Mouse (Mus musculus) heart, postnatal 4 days (tissue): Measurements from ENCODE around the gene Nr4a1. TPM values are rescaled to one million over a fixed set of nuclear protein-coding genes. Genes with fewer than 3 reads are reported as not detected.

Source experiments
- DNase-seq: peaks from one replicate; pipeline ENCODE4 v3.0.0; 2021
- total RNA-seq, 2 experiments: library from RNA; stranded (reverse); gene quantifications; 2 replicates each; pipeline ENCODE4 v1.2.3; 2021

The Nr4a1 gene
- total RNA-seq, 2 experiments from 2014 or later = 48.1 to 49.6 TPM

GRCm38 (mm10) chr15:101286129-101286770 is 32.2 kb downstream of the Nr4a1 start:
- peak; percentile 60 for DNase-seq

- DNase-seq = no peak
Observed at GRCm38 (mm10) chr15:101287361-101287760, 33.3 kb downstream of the Nr4a1 start.

GRCm38 (mm10) chr15:101290354-101290753 is 36.3 kb downstream of the Nr4a1 start:
- no peak for DNase-seq

- DNase-seq = no peak
Observed at GRCm38 (mm10) chr15:101292012-101292411, 37.9 kb downstream of the Nr4a1 start.

GRCm38 (mm10) chr15:101293025-101293621 is 39.1 kb downstream of the Nr4a1 start, which contains the start of gene 6030408B16Rik:
Gene 6030408B16Rik, plus strand, starts transcription at chr15:101293212.
- no peak for DNase-seq

GRCm38 (mm10) chr15:101294028-101294894 is 40.2 kb downstream of the Nr4a1 start:
- peak; percentile 53 for DNase-seq

- DNase-seq = peak; percentile 64
Observed at GRCm38 (mm10) chr15:101295106-101295505, 41.0 kb downstream of the Nr4a1 start.

GRCm38 (mm10) chr15:101295616-101296015 is 41.5 kb downstream of the Nr4a1 start:
- DNase-seq = no peak

GRCm38 (mm10) chr15:101296091-101296490 is 42.0 kb downstream of the Nr4a1 start:
- no peak for DNase-seq

GRCm38 (mm10) chr15:101297988-101298387 is 43.9 kb downstream of the Nr4a1 start:
- DNase-seq = no peak

GRCm38 (mm10) chr15:101298550-101298949 is 44.5 kb downstream of the Nr4a1 start:
- peak; percentile 58 for DNase-seq

- DNase-seq = no peak
Observed at GRCm38 (mm10) chr15:101299480-101299960, 45.5 kb downstream of the Nr4a1 start.

- no peak for DNase-seq
Observed at GRCm38 (mm10) chr15:101300128-101300527, 46.1 kb downstream of the Nr4a1 start.

GRCm38 (mm10) chr15:101302201-101302600 is 48.1 kb downstream of the Nr4a1 start:
- no peak for DNase-seq

GRCm38 (mm10) chr15:101303830-101304229 is 49.8 kb downstream of the Nr4a1 start:
- DNase-seq = no peak

GRCm38 (mm10) chr15:101306459-101306858 is 52.4 kb downstream of the Nr4a1 start:
- no peak for DNase-seq

GRCm38 (mm10) chr15:101308440-101309348 is 54.6 kb downstream of the Nr4a1 start:
- DNase-seq = no peak

- no peak for DNase-seq
Observed at GRCm38 (mm10) chr15:101309493-101309892, 55.4 kb downstream of the Nr4a1 start.

GRCm38 (mm10) chr15:101311087-101311770 is 57.2 kb downstream of the Nr4a1 start:
- DNase-seq = no peak

GRCm38 (mm10) chr15:101312006-101312405 is 57.9 kb downstream of the Nr4a1 start:
- no peak for DNase-seq

GRCm38 (mm10) chr15:101315378-101315777 is 61.3 kb downstream of the Nr4a1 start:
- DNase-seq = no peak
